Mouse (Mus musculus) small intestine, adult 2 months (tissue): ENCODE results near the gene Ceacam18.

Experiments used
- CTCF ChIP-seq: fragments of 200-500 bp; IDR thresholded peaks from 2 replicates; pipeline ENCODE4 v1.5.1; 2012; ENCODE audit warnings: low read depth, mild to moderate bottlenecking, control low read depth, inconsistent platforms, low read length, moderate library complexity, mixed read lengths; ENCODE audit not compliant: insufficient replicate concordance, insufficient read length; ENCODE audit errors: extremely low read depth
- POLR2A ChIP-seq: fragments of 200-500 bp; IDR thresholded peaks from 2 replicates; pipeline ENCODE4 v1.6.1; 2012; ENCODE audit warnings: low read depth, mild to moderate bottlenecking, control low read depth, inconsistent platforms, low read length, moderate library complexity

GRCm38 (mm10) chr7:43622927-43623326 is 11.6 kb upstream of the Ceacam18 start:
- no peak for TF ChIP-seq CTCF
- no peak for TF ChIP-seq POLR2A
